Mouse (Mus musculus) splenic B cell, adult 2 months (primary cell): ENCODE results near the gene Usp19.

Experiments
- DNase-seq: peaks from one replicate; pipeline ENCODE4 v3.0.0-alpha.2; 2011; ENCODE audit warnings: low read depth, low spot score
- H3K27me3 ChIP-seq: 2 replicates; pipeline ENCODE4 v1.6.1; 2012; ENCODE audit warnings: mild to moderate bottlenecking, low read length, moderate library complexity, mixed read lengths; ENCODE audit not compliant: control insufficient read depth, poor library complexity, insufficient read depth, severe bottlenecking
- H3K36me3 ChIP-seq: 2 replicates; pipeline ENCODE4 v1.6.1; 2012; ENCODE audit warnings: mild to moderate bottlenecking, low read length, moderate library complexity, mixed read lengths; ENCODE audit not compliant: control insufficient read depth, poor library complexity, insufficient read depth, severe bottlenecking

The Usp19 gene

GRCm38 (mm10) chr9:108460319-108461178 lies 29.9 kb upstream of the Usp19 start, which contains the start of gene Ccdc71:
Ccdc71 (plus strand) TSS chr9:108460527.
- DNase-seq = peak; percentile 89
- H3K36me3 ChIP-seq = peaks cover 3% of the 10 kb centered on the region
- H3K27me3 ChIP-seq = no peaks in the 10 kb centered on the region

GRCm38 (mm10) chr9:108461181-108461631 lies 29.2 kb upstream of the Usp19 start, which contains the start of gene Klhdc8b:
Klhdc8b (minus strand) TSS chr9:108461581.
- H3K36me3 ChIP-seq = peaks cover 3% of the 10 kb centered on the region
- no peak for DNase-seq
- H3K27me3 ChIP-seq = no peaks in the 10 kb centered on the region

GRCm38 (mm10) chr9:108461675-108462074 lies 28.7 kb upstream of the Usp19 start:
- Histone ChIP-seq H3K36me3 (peaks cover 3% of the 10 kb centered on the region), H3K27me3 (no peaks in the 10 kb centered on the region)
- no peak for DNase-seq

- no peak for DNase-seq
- H3K36me3 ChIP-seq = peaks cover 6% of the 10 kb centered on the region
- no peaks in the 10 kb centered on the region for H3K27me3 ChIP-seq
Observed at GRCm38 (mm10) chr9:108462192-108462591, 28.2 kb upstream of the Usp19 start.

GRCm38 (mm10) chr9:108463713-108464112 lies 26.7 kb upstream of the Usp19 start:
- H3K36me3 ChIP-seq = peaks cover 6% of the 10 kb centered on the region
- H3K27me3 ChIP-seq = no peaks in the 10 kb centered on the region
- no peak for DNase-seq

GRCm38 (mm10) chr9:108466219-108466618 lies 24.2 kb upstream of the Usp19 start:
- peaks cover 6% of the 10 kb centered on the region for H3K36me3 ChIP-seq
- DNase-seq = no peak
- H3K27me3 ChIP-seq = no peaks in the 10 kb centered on the region

- DNase-seq = no peak
- H3K27me3 ChIP-seq = no peaks in the 10 kb centered on the region
- H3K36me3 ChIP-seq = 0 out of 2 replicates have a peak, but pooled peaks cover 2% of the 10 kb centered on the region
Observed at GRCm38 (mm10) chr9:108469430-108469829, 21.0 kb upstream of the Usp19 start.

GRCm38 (mm10) chr9:108469845-108470244 lies 20.6 kb upstream of the Usp19 start:
- Histone ChIP-seq H3K36me3 (0 out of 2 replicates have a peak, but pooled peaks cover 2% of the 10 kb centered on the region), H3K27me3 (no peaks in the 10 kb centered on the region)
- no peak for DNase-seq

- no peaks in the 10 kb centered on the region for H3K27me3 ChIP-seq
- no peak for DNase-seq
- no peaks in the 10 kb centered on the region for H3K36me3 ChIP-seq
Observed at GRCm38 (mm10) chr9:108474528-108474927, 15.9 kb upstream of the Usp19 start.

GRCm38 (mm10) chr9:108478638-108479156 lies 11.7 kb upstream of the Usp19 start:
- Histone ChIP-seq H3K36me3 (no peaks in the 10 kb centered on the region), H3K27me3 (no peaks in the 10 kb centered on the region)
- DNase-seq = no peak

- no peaks in the 10 kb centered on the region for H3K36me3 ChIP-seq
- no peak for DNase-seq
- H3K27me3 ChIP-seq = no peaks in the 10 kb centered on the region
Observed at GRCm38 (mm10) chr9:108479241-108479640, 11.2 kb upstream of the Usp19 start.

GRCm38 (mm10) chr9:108479721-108480351 lies 10.6 kb upstream of the Usp19 start, which contains the start of gene Lamb2:
Lamb2 (plus strand) TSS chr9:108479736.
- no peak for DNase-seq
- no peaks in the 10 kb centered on the region for H3K27me3 ChIP-seq

GRCm38 (mm10) chr9:108480813-108481519 lies 9.4 kb upstream of the Usp19 start:
- H3K27me3 ChIP-seq = no peaks in the 10 kb centered on the region
- no peak for DNase-seq
- H3K36me3 ChIP-seq = no peaks in the 10 kb centered on the region

More at GRCm38 (mm10) chr9:108479721-108480351, 10.6 kb upstream of the Usp19 start, which contains the start of gene Lamb2:
- no peaks in the 10 kb centered on the region for H3K36me3 ChIP-seq

- no peak for DNase-seq
- Histone ChIP-seq H3K27me3 (no peaks in the 10 kb centered on the region), H3K36me3 (no peaks in the 10 kb centered on the region)
Observed at GRCm38 (mm10) chr9:108481520-108482210, 8.7 kb upstream of the Usp19 start.
